Mouse (Mus musculus): ENCODE results near the gene Necap1. TPM values are rescaled to one million over a fixed set of nuclear protein-coding genes. Genes with fewer than 3 reads are reported as not detected.

Gene Necap1
- total RNA-seq, 1 experiment = 40.4 TPM

DNA sequence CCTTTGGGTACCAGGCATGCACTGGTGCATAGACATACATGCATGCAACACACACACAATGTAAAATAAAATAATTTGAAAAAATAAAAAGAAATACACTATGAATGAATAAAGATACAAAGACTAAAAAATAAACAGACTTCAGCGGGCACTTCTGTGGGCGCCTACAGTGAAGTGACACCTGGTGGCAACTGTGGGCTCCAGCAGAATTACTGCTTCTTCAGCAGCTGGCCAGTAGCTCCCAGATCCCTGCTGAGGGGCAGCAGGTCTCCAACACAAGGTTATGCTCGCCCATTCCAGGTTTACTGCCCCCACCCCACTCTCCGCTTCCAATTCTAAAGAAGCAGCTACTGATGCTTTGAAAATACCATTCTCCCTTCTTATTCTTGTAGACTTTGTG, 6.4 kb upstream of the Necap1 start:
- H3K9ac ChIP-seq (ENCODE audit: insufficient read depth, low read depth, low read length, poor library complexity, severe bottlenecking) = no peak overlapping the region
- no peak for DNase-seq (ENCODE audit: low read depth, low spot score)
- no peak overlapping the region for H3K27ac ChIP-seq (ENCODE audit: insufficient read depth, low read depth, low read length, poor library complexity, severe bottlenecking)
- in situ Hi-C loops (cut with MboI; ENCODE audit: low sequenced_read_pairs in 2 of 2, unreplicated experiment in 2 of 2) = no loop called here
- no peak overlapping the region for H3K4me3 ChIP-seq (ENCODE audit: insufficient read depth in 1 of 2, low read depth in 1 of 2, low read length in 2 of 2, poor library complexity in 1 of 2, severe bottlenecking in 1 of 2)
- H3K36me3 ChIP-seq (ENCODE audit: control insufficient read depth, insufficient read depth, low read length, poor library complexity, severe bottlenecking) = no peaks in the 10 kb centered on the region
- TF ChIP-seq MAFK (IDR thresholded peaks at IDR 0.05; ENCODE audit: insufficient read depth, low read depth, low read length) (no peak), CHD2 (IDR thresholded peaks at IDR 0.05; ENCODE audit: low read depth, low read length) (no peak), ZC3H11A (IDR thresholded peaks at IDR 0.05; ENCODE audit: borderline replicate concordance, low read depth, low read length) (no peak), ZNF384 (IDR thresholded peaks at IDR 0.05; ENCODE audit: low read depth, low read length) (no peak), HCFC1 (IDR thresholded peaks at IDR 0.05; ENCODE audit: borderline replicate concordance, insufficient read depth, low read length) (no peak)
- no peaks in the 10 kb centered on the region for H3K9me3 ChIP-seq (ENCODE audit: control insufficient read depth, insufficient read depth, low read depth, low read length)
- no peaks in the 10 kb centered on the region for H3K4me1 ChIP-seq (ENCODE audit: control insufficient read depth in 2 of 2, insufficient read depth in 2 of 2, low read length in 2 of 2, poor library complexity in 1 of 2)

GRCm38 (mm10) chr6:122869846-122870245, 4.4 kb upstream of the Necap1 start:
- TF ChIP-seq ZNF384 (IDR thresholded peaks at IDR 0.05; ENCODE audit: low read depth, low read length) (no peak), MAFK (IDR thresholded peaks at IDR 0.05; ENCODE audit: insufficient read depth, low read depth, low read length) (no peak), CHD2 (IDR thresholded peaks at IDR 0.05; ENCODE audit: low read depth, low read length) (no peak), ZC3H11A (IDR thresholded peaks at IDR 0.05; ENCODE audit: borderline replicate concordance, low read depth, low read length) (no peak), HCFC1 (IDR thresholded peaks at IDR 0.05; ENCODE audit: borderline replicate concordance, insufficient read depth, low read length) (no peak)
- DNase-seq (ENCODE audit: low read depth, low spot score) = no peak
- no peaks in the 10 kb centered on the region for H3K9me3 ChIP-seq (ENCODE audit: control insufficient read depth, insufficient read depth, low read depth, low read length)
- H3K27ac ChIP-seq (ENCODE audit: insufficient read depth, low read depth, low read length, poor library complexity, severe bottlenecking) = no peak overlapping the region
- in situ Hi-C loops (cut with MboI; ENCODE audit: low sequenced_read_pairs in 2 of 2, unreplicated experiment in 2 of 2) = no loop called here
- no peak overlapping the region for H3K4me3 ChIP-seq (ENCODE audit: insufficient read depth in 1 of 2, low read depth in 1 of 2, low read length in 2 of 2, poor library complexity in 1 of 2, severe bottlenecking in 1 of 2)
- no peaks in the 10 kb centered on the region for H3K36me3 ChIP-seq (ENCODE audit: control insufficient read depth, insufficient read depth, low read length, poor library complexity, severe bottlenecking)
- H3K9ac ChIP-seq (ENCODE audit: insufficient read depth, low read depth, low read length, poor library complexity, severe bottlenecking) = no peak overlapping the region
- H3K4me1 ChIP-seq (ENCODE audit: control insufficient read depth in 2 of 2, insufficient read depth in 2 of 2, low read length in 2 of 2, poor library complexity in 1 of 2) = no peaks in the 10 kb centered on the region

GRCm38 (mm10) chr6:122872800-122873199, 1.5 kb upstream of the Necap1 start:
- Histone ChIP-seq H3K9me3 (ENCODE audit: control insufficient read depth, insufficient read depth, low read depth, low read length) (no peaks in the 10 kb centered on the region), H3K4me3 (ENCODE audit: insufficient read depth in 1 of 2, low read depth in 1 of 2, low read length in 2 of 2, poor library complexity in 1 of 2, severe bottlenecking in 1 of 2) (no peak overlapping the region), H3K4me1 (ENCODE audit: control insufficient read depth in 2 of 2, insufficient read depth in 2 of 2, low read length in 2 of 2, poor library complexity in 1 of 2) (no peaks in the 10 kb centered on the region), H3K27ac (ENCODE audit: insufficient read depth, low read depth, low read length, poor library complexity, severe bottlenecking) (no peak overlapping the region), H3K9ac (ENCODE audit: insufficient read depth, low read depth, low read length, poor library complexity, severe bottlenecking) (no peak overlapping the region), H3K36me3 (ENCODE audit: control insufficient read depth, insufficient read depth, low read length, poor library complexity, severe bottlenecking) (peaks cover 3% of the 10 kb centered on the region; the same call in 1 of the 2 replicates)
- TF ChIP-seq CHD2 (IDR thresholded peaks at IDR 0.05; ENCODE audit: low read depth, low read length) (no peak), ZC3H11A (IDR thresholded peaks at IDR 0.05; ENCODE audit: borderline replicate concordance, low read depth, low read length) (no peak), MAFK (IDR thresholded peaks at IDR 0.05; ENCODE audit: insufficient read depth, low read depth, low read length) (no peak), ZNF384 (IDR thresholded peaks at IDR 0.05; ENCODE audit: low read depth, low read length) (no peak), HCFC1 (IDR thresholded peaks at IDR 0.05; ENCODE audit: borderline replicate concordance, insufficient read depth, low read length) (no peak)
- DNase-seq (ENCODE audit: low read depth, low spot score) = no peak
- in situ Hi-C loops (cut with MboI; ENCODE audit: low sequenced_read_pairs in 2 of 2, unreplicated experiment in 2 of 2) = no loop called here

DNA sequence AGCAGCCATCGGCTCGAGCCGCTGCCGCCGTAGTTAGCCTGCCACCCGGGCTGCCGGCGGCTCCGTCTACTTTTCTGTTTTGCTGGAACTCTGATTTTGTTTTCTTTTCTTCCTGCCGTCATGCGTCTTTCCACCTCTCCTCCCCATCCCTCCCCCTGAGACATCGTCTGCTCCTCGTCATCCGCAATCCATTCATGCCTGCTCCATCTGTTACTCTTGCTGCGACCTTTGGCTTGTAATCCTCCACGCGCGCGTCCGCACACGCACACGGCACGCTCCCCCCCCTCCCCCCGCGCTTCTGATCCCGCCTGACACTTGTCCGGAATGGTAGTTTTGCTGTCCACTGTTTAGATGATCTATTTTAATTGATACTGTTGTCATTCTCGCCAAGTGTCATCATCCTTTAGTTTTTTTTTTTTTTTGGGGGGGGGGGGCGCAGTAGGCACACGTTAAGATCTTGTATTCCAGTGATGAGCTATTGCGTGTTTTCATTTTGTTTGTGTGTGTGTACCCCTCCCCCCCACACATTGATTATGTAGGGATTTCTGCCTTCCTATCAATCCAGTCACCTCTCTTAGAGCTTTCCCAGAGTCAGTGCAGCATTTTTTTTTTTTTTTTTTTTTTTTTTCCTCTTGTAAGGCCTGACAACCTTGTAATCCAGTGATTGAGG, 581 bp downstream of the Necap1 start:
- Histone ChIP-seq H3K9ac (ENCODE audit: insufficient read depth, low read depth, low read length, poor library complexity, severe bottlenecking) (peak overlapping the region; percentile 98), H3K4me3 (ENCODE audit: insufficient read depth in 1 of 2, low read depth in 1 of 2, low read length in 2 of 2, poor library complexity in 1 of 2, severe bottlenecking in 1 of 2) (peak overlapping the region; percentile 94 to 96), H3K9me3 (ENCODE audit: control insufficient read depth, insufficient read depth, low read depth, low read length) (no peaks in the 10 kb centered on the region), H3K4me1 (ENCODE audit: control insufficient read depth in 2 of 2, insufficient read depth in 2 of 2, low read length in 2 of 2, poor library complexity in 1 of 2) (no peaks in the 10 kb centered on the region), H3K27ac (ENCODE audit: insufficient read depth, low read depth, low read length, poor library complexity, severe bottlenecking) (peak overlapping the region; percentile 72; the same call in 1 of the 2 replicates), H3K36me3 (ENCODE audit: control insufficient read depth, insufficient read depth, low read length, poor library complexity, severe bottlenecking) (peaks cover 8% of the 10 kb centered on the region; the same call in 1 of the 2 replicates)
- in situ Hi-C loops (cut with MboI; ENCODE audit: low sequenced_read_pairs in 2 of 2, unreplicated experiment in 2 of 2) = no loop called here
- TF ChIP-seq ZNF384 (IDR thresholded peaks at IDR 0.05; ENCODE audit: low read depth, low read length) (peak; percentile 84), HCFC1 (IDR thresholded peaks at IDR 0.05; ENCODE audit: borderline replicate concordance, insufficient read depth, low read length) (no peak)
- peak; percentile 15 for DNase-seq (ENCODE audit: low read depth, low spot score)

All from ES-E14 (cell line).